Mouse (Mus musculus): ENCODE measurements at regions not wholly inside any gene's neighbourhood (a gene's known extent, or its start where the extent isn't known, plus 50 kb on each side); places are given as distances from the start of the nearest gene placed in this dataset.

DNA sequence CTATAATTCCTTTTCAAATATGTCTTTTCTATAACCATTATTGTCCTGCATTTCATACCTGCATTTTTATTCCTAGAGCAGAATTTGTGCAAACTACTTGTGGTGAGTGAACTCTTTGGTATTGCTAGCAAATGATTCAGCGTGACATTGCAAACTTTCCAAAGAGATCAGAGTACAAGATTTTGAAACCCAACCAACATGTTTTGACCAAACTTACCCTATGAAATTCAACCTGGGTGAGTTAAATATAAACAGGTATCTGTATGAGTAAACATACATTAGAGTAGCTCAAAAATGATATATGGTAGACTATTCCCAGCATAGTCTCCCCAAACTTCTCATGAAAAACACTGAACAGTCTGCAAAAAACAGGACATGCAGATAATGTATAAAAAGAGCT, 200.5 kb upstream of the Gm9747 start:
- TF ChIP-seq ZC3H11A (IDR thresholded peaks at IDR 0.05; ENCODE audit: borderline replicate concordance, low read depth, low read length) (no peak), HCFC1 (IDR thresholded peaks at IDR 0.05; ENCODE audit: borderline replicate concordance, insufficient read depth, low read length) (no peak), MAFK (IDR thresholded peaks at IDR 0.05; ENCODE audit: insufficient read depth, low read depth, low read length) (no peak), CHD2 (IDR thresholded peaks at IDR 0.05; ENCODE audit: low read depth, low read length) (no peak), ZNF384 (IDR thresholded peaks at IDR 0.05; ENCODE audit: low read depth, low read length) (no peak)
